Mouse (Mus musculus) cerebellum, adult 8-10 months (tissue): Measurements from ENCODE around the gene Emc10.

Source experiments
- DNase-seq: peaks from one replicate; pipeline ENCODE4 v3.0.0; 2022

Gene Emc10

DNA sequence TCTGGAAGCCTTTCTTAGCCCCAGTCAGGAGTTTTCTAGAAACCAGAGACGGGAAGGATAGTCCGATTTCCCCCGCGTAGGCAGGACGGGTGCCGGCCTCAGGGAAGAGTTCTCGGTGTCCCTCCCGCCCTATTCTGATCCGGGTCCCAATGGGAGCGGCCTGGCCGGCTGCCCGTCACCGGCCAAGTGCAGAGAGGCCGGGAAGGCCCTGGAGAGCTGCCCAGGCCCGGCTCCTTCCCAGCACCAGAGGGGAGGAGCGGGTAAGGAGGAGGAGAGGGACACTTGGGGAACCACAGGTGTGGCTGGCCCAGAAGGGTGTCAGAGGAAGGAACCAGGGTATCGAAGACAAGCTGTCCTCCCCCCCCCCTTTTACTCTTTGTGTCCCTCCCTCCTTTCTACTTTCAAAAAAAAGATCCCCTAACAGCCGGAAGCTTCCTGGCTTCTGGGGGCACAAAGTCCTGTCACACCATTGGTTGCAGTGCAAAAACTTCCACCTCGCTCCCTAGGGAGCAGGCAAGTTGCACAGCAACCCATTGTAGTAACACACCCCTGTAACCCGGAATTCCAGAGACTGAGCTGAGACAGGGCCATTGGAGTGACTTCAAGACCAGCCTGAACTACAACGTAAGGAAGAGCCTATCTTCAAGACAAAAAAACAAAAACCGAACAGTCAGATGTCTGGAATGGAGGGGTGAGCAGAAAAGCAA is 28.9 kb upstream of the Emc10 start:
- DNase-seq, result no peak

- DNase-seq, result no peak
Observed at GRCm38 (mm10) chr7:44524502-44524901, 28.2 kb upstream of the Emc10 start, which contains the start of gene Mybpc2. Mybpc2 (minus strand) TSS chr7:44524656.

DNA sequence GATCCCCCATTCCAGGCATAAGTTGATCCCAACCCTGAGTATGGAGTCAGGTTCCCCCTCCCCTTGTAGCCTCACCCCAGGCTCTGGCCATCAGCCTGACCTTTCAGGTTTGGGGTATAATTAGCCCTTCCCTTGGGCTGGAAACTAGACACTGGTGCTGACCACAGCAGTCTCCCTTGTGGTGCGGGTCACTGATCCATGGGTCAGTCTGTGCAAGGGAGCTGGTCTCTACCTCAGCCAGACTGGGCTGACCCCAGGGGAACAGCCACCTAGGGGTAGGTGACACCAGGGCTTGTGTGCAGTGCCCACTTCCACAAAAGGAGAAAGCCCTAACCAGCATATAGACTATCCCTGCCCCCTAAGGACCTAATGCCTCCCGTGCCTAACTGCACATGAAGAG is 26.7 kb upstream of the Emc10 start:
- no peak for DNase-seq

DNA sequence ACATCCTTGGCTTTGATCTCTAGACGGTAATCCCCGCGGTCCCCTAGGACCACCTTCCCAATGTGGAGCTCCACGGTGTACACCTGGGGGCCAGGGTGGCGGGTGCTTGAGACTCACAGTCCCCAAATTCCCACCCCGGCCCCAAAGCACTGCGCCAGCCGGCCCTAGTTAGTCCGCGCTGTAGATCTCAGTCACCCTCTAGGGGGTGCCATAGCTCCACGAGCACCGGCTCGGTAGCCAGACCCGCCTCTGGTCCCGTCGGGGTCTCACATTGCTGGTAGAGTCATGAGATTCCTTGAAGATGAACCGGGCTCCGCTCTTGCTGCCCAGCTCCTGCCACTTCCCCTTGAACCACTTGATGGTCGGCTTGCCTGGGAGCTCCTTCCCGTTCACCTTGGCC is 25.4 kb upstream of the Emc10 start:
- peak; percentile 72 for DNase-seq

DNA sequence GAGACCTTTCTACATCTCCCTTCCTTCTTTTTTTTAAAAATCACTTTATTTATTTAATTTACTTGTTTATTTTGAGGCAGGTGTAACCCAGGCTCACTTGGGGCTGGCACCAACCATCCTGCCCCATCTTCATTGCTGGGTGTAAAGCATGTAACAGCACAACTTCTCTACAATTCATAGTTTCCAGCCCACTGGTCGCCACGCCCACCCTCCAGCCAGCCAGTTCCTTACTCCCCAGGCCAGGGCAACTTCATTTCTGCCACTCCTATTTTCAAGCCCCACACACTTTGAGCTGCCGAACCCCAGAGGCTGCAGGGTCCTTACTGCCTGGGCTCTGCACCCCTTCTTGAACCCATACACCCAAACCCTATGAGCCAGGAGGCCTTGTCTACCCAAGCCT is 24.7 kb upstream of the Emc10 start:
- DNase-seq, result no peak

GRCm38 (mm10) chr7:44519240-44519913 is 23.0 kb upstream of the Emc10 start:
- DNase-seq, result no peak

GRCm38 (mm10) chr7:44507491-44507890 is 11.2 kb upstream of the Emc10 start:
- DNase-seq, result no peak

DNA sequence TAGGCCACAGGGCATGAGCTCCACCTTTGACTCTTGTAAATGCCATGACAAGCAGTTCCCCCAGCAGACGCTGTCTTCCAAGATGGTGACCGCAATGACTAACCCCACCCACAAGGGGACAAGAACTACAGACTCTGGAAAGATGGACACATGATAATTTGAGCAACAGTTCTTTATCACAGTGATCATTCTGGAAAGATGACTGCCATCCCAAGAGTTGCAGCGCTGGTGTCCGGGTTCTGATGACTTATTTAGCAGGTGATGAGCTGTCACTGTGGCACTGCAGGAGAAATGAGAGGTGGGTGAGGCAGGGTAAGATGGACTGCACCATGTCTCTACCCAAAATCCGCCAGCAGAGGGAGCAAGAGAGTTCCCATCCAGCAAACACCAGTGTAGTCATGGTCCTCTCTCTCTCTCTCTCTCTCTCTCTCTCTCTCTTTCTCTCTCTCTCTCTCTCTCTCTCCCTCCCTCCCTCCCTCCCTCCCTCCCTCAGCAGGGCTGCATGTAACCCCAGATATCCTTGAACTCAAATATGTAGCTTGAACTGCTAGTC is 5.3 kb upstream of the Emc10 start:
- DNase-seq, result peak; percentile 76

- no peak for DNase-seq
Observed at GRCm38 (mm10) chr7:44500046-44500445, 3.7 kb upstream of the Emc10 start.

- no peak for DNase-seq
Observed at GRCm38 (mm10) chr7:44498922-44499321, 2.6 kb upstream of the Emc10 start.

DNA sequence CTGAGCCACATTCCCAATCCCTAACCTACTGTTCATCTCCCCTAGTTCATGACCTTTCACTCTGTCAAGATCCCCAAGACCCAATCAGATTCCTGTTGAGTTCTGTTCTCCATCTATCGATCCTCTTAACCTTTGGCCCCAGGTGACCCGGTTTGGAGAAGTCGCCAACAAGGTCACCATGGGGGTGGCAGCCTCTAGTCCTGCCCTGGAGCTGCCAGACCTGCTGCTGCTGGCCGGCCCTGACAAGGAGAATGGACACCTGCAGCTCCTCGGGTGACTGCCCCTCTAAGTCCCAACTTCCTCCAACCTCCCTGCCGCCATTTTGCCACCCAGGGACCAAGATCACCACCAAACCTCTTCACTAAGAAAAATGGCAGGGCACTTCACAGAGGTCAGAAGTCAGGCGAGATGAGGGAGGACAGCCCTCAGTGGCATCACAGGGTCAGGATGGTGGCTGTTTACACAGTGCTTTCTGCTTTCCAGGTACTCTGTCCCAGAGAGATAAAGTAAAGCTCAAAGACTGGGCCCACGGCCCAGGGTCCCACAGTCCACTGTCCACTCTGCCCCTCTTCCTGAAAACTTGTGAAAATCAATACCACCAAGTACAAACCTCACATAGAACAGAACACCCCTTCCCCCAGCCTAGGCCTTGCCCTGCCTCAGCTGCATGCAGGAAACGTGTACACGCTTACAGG is 1.2 kb upstream of the Emc10 start:
- no peak for DNase-seq

DNA sequence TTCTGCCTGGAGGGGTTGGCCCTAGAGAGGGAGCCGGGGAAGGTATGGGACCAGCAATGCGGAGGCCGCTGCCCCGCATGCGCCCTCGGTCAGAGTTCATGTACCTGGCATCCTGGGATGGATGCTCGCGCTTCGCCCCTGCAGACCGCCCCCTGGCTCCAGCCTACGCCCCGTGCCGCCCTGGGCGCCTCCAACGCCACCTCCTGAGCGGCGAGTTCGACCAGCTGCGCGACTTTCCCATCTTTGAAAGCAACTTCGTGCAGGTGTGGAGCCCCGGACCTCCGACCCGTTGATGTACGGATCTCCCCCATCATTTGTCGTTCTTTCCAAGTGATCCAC is 411 bp upstream of the Emc10 start:
- DNase-seq, result no peak

DNA sequence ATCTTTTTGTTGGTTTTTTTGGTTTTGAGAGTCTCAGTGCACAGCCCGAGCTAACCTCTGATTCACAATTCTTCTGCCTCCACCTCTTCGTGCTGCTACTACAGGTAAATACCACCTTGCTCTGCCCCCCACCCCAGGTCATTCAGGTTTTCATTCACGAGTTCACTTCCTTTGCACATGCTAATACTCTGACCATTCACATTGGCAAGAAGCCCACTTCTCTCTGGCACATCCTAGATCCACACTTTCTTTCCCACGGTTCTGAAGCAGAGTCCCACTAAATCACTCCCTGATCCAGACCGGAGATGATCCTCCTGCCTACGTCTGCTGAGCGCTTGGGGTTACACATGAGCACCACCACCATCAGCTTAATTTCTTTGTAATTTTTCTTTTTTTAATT is 1.2 kb downstream of the Emc10 start:
- no peak for DNase-seq

- no peak for DNase-seq
Observed at GRCm38 (mm10) chr7:44494681-44495080, 1.6 kb downstream of the Emc10 start.

- no peak for DNase-seq
Observed at GRCm38 (mm10) chr7:44492166-44492826, 4.0 kb downstream of the Emc10 start.

DNA sequence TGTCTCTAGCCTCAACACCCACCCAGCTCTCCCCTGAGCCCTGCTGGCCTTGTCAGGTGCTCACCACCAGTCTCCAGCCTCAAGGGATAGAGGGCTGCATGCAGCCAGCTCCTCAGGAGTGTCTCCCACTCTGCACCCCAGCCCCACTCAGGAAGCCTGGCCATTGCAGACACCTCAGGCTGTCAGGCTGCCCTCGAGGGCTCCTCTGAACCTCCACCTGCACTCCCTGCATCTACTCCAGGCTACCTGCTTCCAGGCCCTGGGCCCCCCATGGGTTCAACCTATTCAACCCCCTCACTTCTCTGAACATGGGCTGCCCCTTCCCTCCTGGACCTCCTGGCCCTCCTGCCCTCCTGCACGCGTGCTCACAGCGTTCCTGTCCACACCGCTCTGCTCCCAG is 4.9 kb downstream of the Emc10 start:
- no peak for DNase-seq

GRCm38 (mm10) chr7:44490281-44490680 is 6.0 kb downstream of the Emc10 start:
- no peak for DNase-seq

GRCm38 (mm10) chr7:44488545-44488944 is 7.8 kb downstream of the Emc10 start:
- no peak for DNase-seq

- DNase-seq, result no peak
Observed at GRCm38 (mm10) chr7:44487936-44488335, 8.4 kb downstream of the Emc10 start.

DNA sequence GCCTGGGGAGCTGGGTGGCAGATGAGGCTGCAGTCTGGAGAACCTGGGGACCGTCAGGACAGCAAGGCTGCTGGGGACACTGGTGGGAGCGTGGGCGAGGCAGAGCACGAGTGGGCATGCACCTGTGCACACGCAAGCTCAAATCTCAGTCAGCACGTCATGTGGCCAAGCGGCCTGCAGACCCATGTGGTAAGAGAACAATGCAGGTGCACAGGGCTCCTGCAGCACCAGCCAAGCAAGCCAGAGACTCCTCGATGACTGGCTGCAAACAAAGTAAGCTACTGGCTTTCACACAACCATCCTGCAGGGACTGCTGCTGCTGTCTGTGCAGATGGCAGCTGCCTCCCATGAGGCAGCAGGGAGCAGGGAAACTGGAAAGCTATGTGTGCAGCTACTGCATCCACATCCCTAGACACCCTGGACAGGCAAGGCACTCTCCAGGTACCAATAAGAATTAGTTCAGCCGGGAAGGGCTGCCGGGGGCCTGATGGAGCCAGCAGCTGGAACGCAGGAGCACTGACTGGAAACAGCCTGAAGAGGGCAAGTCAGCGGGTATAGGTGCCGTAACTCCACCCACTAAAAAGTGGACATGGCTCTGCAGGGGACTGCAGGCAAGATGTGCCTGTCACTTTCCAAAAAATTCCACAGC is 9.3 kb downstream of the Emc10 start:
- no peak for DNase-seq

DNA sequence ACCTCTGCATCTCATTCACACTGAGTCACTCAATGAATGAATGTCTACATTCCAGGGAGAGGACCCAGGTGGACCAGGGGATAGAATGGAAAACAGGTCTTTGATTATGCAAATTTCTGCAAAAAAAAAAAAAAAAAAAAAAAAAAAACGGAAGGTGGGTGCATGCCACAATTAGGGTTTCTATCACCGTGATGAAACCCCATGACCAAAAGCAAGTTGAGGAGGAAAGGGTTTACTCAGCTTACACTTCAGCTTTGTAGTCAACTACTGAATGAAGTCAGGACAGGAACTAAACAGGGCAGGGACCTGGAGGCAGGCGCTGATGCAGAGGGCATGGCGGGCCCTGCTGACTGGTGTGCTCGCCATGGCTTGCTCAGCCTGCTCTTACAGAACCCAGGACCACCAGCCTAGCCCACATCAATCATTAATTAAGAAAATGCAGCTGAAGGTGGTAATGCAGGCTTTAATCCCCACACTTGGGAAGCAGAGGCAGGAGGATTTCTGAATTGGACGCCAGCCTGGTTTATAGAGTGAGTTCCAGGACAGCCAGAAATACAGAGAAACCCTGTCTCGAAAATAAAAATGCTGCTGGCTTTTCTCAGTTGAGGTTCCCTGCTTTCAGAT is 10.6 kb downstream of the Emc10 start:
- DNase-seq, result no peak

DNA sequence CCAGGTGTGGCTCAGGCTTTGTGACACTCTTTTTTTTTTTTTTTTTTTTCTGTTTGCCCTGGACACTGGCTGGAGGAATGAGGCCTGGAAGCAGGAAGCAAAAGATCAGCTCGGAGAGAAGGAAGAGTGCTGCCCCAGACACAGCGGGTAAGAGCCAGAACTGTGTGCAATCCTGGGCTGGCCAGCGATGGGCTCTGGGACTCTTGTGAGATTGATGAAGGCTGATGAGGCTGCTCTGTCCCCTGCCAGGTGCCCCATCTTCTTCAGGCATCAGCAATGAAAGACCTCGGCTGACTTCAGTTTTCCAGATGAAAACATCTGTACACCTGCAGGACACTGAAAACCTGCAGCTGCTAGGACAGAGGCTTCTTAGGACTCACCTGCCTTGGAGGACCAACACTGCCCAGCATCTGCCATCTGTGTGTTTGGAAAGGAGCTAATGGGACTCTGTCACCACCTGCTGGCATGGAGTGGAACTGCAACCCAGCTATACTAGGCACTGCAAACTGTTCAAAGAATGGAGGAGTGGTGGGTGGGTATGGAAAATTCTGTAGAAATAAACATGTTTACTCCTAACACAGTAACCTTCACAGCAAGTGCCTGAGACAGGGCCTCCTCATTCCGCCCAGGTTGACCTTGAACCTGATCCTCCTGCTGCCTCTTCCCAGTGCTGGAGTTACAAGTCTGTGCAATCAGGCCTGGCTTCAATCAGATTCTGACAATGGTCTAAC is 11.3 kb downstream of the Emc10 start:
- DNase-seq, result peak; percentile 84
